Mouse (Mus musculus): ENCODE measurements around the gene Gm17662. TPM values are rescaled to one million over a fixed set of nuclear protein-coding genes. Genes with fewer than 3 reads are reported as not detected.

Gm17662 gene
- polyA plus RNA-seq, 1 experiment = not detected

- no peak for DNase-seq (ENCODE audit: low spot score)
These were observed 31.6 kb downstream of the Gm17662 start for GRCm38 (mm10) chr4:104888499-104889262.

- DNase-seq (ENCODE audit: low spot score) = no peak
These were observed 34.6 kb downstream of the Gm17662 start for GRCm38 (mm10) chr4:104891708-104892107.

GRCm38 (mm10) chr4:104893588-104893987 is 36.5 kb downstream of the Gm17662 start:
- DNase-seq (ENCODE audit: low spot score) = no peak

GRCm38 (mm10) chr4:104894004-104894734 is 37.0 kb downstream of the Gm17662 start:
- no peak for DNase-seq (ENCODE audit: low spot score)

- DNase-seq (ENCODE audit: low spot score) = no peak
These were observed 45.7 kb downstream of the Gm17662 start for GRCm38 (mm10) chr4:104902836-104903235.

- DNase-seq (ENCODE audit: low spot score) = no peak
These were observed 47.9 kb downstream of the Gm17662 start for GRCm38 (mm10) chr4:104905049-104905448.

Other genes starting within 250 kb of the Gm17662 start
- 0.04 TPM in 1 of 2 replicates, not detected in the other for gene C8b, start 91.0 kb upstream of the Gm17662 start, polyA plus RNA-seq (2012; rRNA removed)
- not detected in 2 replicates for gene C8a, start 19.1 kb downstream of the Gm17662 start, polyA plus RNA-seq (2012; rRNA removed)
- 0.76 and 1.0 TPM in 2 replicates for gene Fyb2, start 56.1 kb downstream of the Gm17662 start, polyA plus RNA-seq (2012; rRNA removed)

Measured in urinary bladder, adult 2 months (tissue).